In genomic region chr5:25041307-25041706, GRCm38 (mm10) we compare ENCODE assay signal across 8 mouse cellular contexts. TPM values are rescaled to one million over a fixed set of nuclear protein-coding genes. Genes with fewer than 3 reads are reported as not detected.
A peak's percentile ranks its signal among the peaks of the same experiment; 100 is the strongest.
DNase-seq lines count a peak whose midpoint lies in the region; ATAC-seq and TF ChIP-seq lines count a peak whose summit lies in the region.

No protein-coding gene starts in this region.

- no peak for DNase-seq in hindbrain, postnatal 0 days (ENCODE audit: low spot score)
- DNase-seq in hindbrain, embryonic 14.5 days (ENCODE audit: low spot score) = no peak
- peak; percentile 24 to 32 for DNase-seq in urinary bladder, postnatal 36 days (ENCODE audit: low spot score in 2 of 2)
- DNase-seq in urinary bladder, adult 2 months (ENCODE audit: low spot score) = no peak
- DNase-seq in kidney, postnatal 25 days = peak; percentile 52 to 55
- no peak for DNase-seq in cerebellum, adult 11 months

- H3K27me3 ChIP-seq in hindbrain, postnatal 0 days (ENCODE audit: insufficient read depth, low read length) = no peaks in the 10 kb centered on the region
- H3K27me3 ChIP-seq in hindbrain, embryonic 14.5 days (ENCODE audit: control insufficient read depth, insufficient read depth, low read length) = no peaks in the 10 kb centered on the region
- no peaks in the 10 kb centered on the region for H3K27me3 ChIP-seq in intestine, embryonic 15.5 days (replicated peaks)

- no peak overlapping the region for H3K27ac ChIP-seq in hindbrain, postnatal 0 days
- no peak overlapping the region for H3K27ac ChIP-seq in hindbrain, embryonic 14.5 days
- no peak overlapping the region for H3K27ac ChIP-seq in intestine, embryonic 15.5 days

- no peak overlapping the region for H3K9ac ChIP-seq in hindbrain, postnatal 0 days (replicated peaks; ENCODE audit: low read length)
- no peak overlapping the region for H3K9ac ChIP-seq in hindbrain, embryonic 14.5 days
- no peak overlapping the region for H3K9ac ChIP-seq in intestine, embryonic 15.5 days

- H3K36me3 ChIP-seq in hindbrain, postnatal 0 days (ENCODE audit: insufficient read depth, low read length) = no peaks in the 10 kb centered on the region
- H3K36me3 ChIP-seq in hindbrain, embryonic 14.5 days (replicated peaks; ENCODE audit: control insufficient read depth, insufficient read depth) = no peaks in the 10 kb centered on the region
- no peaks in the 10 kb centered on the region for H3K36me3 ChIP-seq in intestine, embryonic 15.5 days

- no peaks in the 10 kb centered on the region for H3K4me1 ChIP-seq in hindbrain, postnatal 0 days (ENCODE audit: insufficient read depth, low read length)
- no peaks in the 10 kb centered on the region for H3K4me1 ChIP-seq in hindbrain, embryonic 14.5 days (replicated peaks; ENCODE audit: control insufficient read depth, insufficient read depth, low read length)
- no peaks in the 10 kb centered on the region for H3K4me1 ChIP-seq in intestine, embryonic 15.5 days (replicated peaks)

- ATAC-seq in hindbrain, postnatal 0 days = no peak
- no peak for ATAC-seq in hindbrain, embryonic 14.5 days (ENCODE audit: low FRiP score)
- ATAC-seq in megakaryocyte, adult 5-6 weeks (ENCODE audit: poor library complexity, severe bottlenecking) = no peak
- no peak for ATAC-seq in intestine, embryonic 15.5 days

- WGBS in hindbrain, postnatal 0 days = 35% methylated on average over 5 of the region's 5 CpGs
- WGBS in hindbrain, embryonic 14.5 days = 50% methylated on average over 5 of the region's 5 CpGs
- 49% methylated on average over 5 of the region's 5 CpGs for WGBS in intestine, embryonic 15.5 days

- no peak overlapping the region for H3K4me3 ChIP-seq in hindbrain, postnatal 0 days (ENCODE audit: low read length)
- no peak overlapping the region for H3K4me3 ChIP-seq in hindbrain, embryonic 14.5 days (replicated peaks; ENCODE audit: low read length)
- no peak overlapping the region for H3K4me3 ChIP-seq in intestine, embryonic 15.5 days (replicated peaks)

- TF ChIP-seq CTCF in hindbrain, postnatal 0 days (IDR thresholded peaks at IDR 0.05; ENCODE audit: low read depth) = peak; percentile 24; the same call in 1 of the 2 replicates

- no peak overlapping the region for H3K4me2 ChIP-seq in hindbrain, postnatal 0 days (ENCODE audit: low read depth, low read length)
- H3K4me2 ChIP-seq in hindbrain, embryonic 14.5 days (replicated peaks) = no peak overlapping the region
- no peak overlapping the region for H3K4me2 ChIP-seq in intestine, embryonic 15.5 days (replicated peaks)

- no peaks in the 10 kb centered on the region for H3K9me3 ChIP-seq in hindbrain, postnatal 0 days (ENCODE audit: low read length)
- 0 out of 2 replicates have a peak, but pooled peaks cover 3% of the 10 kb centered on the region for H3K9me3 ChIP-seq in hindbrain, embryonic 14.5 days (ENCODE audit: control insufficient read depth, low read length)
- no peaks in the 10 kb centered on the region for H3K9me3 ChIP-seq in intestine, embryonic 15.5 days

RNA-seq across cellular contexts. Expression of gene Prkag2, which starts 59.1 kb away (rescaled TPM):
- total RNA-seq in hindbrain, postnatal 0 days (2014; rRNA removed) = 31.4 and 38.3 TPM in 2 replicates
- 85.5 and 86.4 TPM in 2 replicates for polyA plus RNA-seq in hindbrain, postnatal 0 days (2015; fragmentation: Nextera tagmentation; extraction: Ambion mirVana)
- 105 and 106 TPM in 2 replicates for polyA plus RNA-seq in hindbrain, embryonic 14.5 days (2014; fragmentation: Nextera tagmentation; extraction: Ambion mirVana)
- polyA plus RNA-seq in urinary bladder, adult 2 months (2012; rRNA removed) = 142 and 145 TPM in 2 replicates
- 37.2 and 46.0 TPM in 2 replicates for total RNA-seq in megakaryocyte, adult 5-6 weeks (2015)
- 45.6 and 48.1 TPM in 2 replicates for total RNA-seq in megakaryocyte, adult 5-6 weeks (2017)
- 52.2 and 52.3 TPM in 2 replicates for polyA plus RNA-seq in intestine, embryonic 15.5 days (2015; fragmentation: Nextera tagmentation; extraction: Ambion mirVana)

Comparison
In these comparisons a context has a peak if more than half of its experiments do, and no peak if none do; other contexts are left out.
1. DNase-seq: peak in urinary bladder, postnatal 36 days (2 of 2) and kidney, postnatal 25 days (2 of 2); none in hindbrain, postnatal 0 days (single experiment), hindbrain, embryonic 14.5 days (single experiment), urinary bladder, adult 2 months (single experiment) and cerebellum, adult 11 months (single experiment).